Mouse (Mus musculus) olfactory bulb, adult 2 months (tissue): Measurements from ENCODE around the gene Ash1l. TPM values are rescaled to one million over a fixed set of nuclear protein-coding genes. Genes with fewer than 3 reads are reported as not detected.
A peak's percentile ranks its signal among the peaks of the same experiment; 100 is the strongest.

ENCODE experiments used
- H3K27ac ChIP-seq: fragments of 200-500 bp; 2 replicates; pipeline ENCODE4 v1.5.1; 2012; ENCODE audit warnings: low read depth, low read length; ENCODE audit not compliant: insufficient read depth
- H3K4me1 ChIP-seq: fragments of 200-500 bp; 2 replicates; pipeline ENCODE4 v1.6.1; 2012; ENCODE audit warnings: low read length; ENCODE audit not compliant: control insufficient read depth, insufficient read depth
- H3K4me3 ChIP-seq: fragments of 200-500 bp; 2 replicates; pipeline ENCODE4 v1.5.1; 2012; ENCODE audit warnings: mild to moderate bottlenecking, low read depth, low read length, moderate library complexity; ENCODE audit not compliant: insufficient read depth
- CTCF ChIP-seq: fragments of 200-500 bp; IDR thresholded peaks from 2 replicates; pipeline ENCODE4 v1.5.1; 2012; ENCODE audit warnings: low read depth, mild to moderate bottlenecking, low read length, moderate library complexity; ENCODE audit not compliant: insufficient read depth
- POLR2A ChIP-seq: fragments of 200-500 bp; IDR thresholded peaks from 2 replicates; pipeline ENCODE4 v1.6.1; 2012; ENCODE audit warnings: mild to moderate bottlenecking, low read depth, low read length, moderate library complexity; ENCODE audit not compliant: insufficient read depth
- WGBS: fragments of 180-500 bp; shearing (Covaris S2); methylation state at CpG from one replicate; pipeline ENCODE4 v1.1.7; 2018; 5-methylcytosine and 5-hydroxymethylcytosine counted together
- polyA plus RNA-seq: library from polyadenylated mRNA; stranded (reverse); fragments of >200 nt; gene quantifications from 2 replicates; pipeline ENCODE4 v1.2.4, GENCODE M21; 2012; ENCODE audit warnings: low replicate concordance; ENCODE audit not compliant: missing spikeins, insufficient read depth, insufficient read length

The Ash1l gene
- polyA plus RNA-seq, 1 experiment, result 107 TPM

DNA sequence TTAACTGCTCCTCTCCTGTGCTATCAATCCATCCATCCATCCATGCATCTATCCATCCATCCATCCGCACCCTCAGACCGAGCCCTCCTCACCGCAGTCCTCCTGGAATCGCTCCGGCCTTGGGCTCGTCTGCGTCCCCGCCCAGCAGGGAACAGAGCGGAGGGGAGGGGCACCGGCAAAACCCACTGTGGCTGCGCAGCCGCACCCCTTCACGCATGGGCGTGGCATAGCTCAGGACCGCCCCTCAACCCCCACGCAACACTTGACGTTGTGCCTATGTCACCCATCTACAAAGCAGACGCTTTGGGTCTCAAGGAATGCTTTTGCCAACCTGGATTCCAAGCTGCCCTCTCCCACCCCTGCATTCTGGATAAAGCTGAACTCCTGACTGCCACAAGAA, 142.8 kb downstream of the Ash1l start, which contains the start of gene Rusc1:
Gene Rusc1, minus strand, starts transcription at position 137 of the 400 bp plus-strand sequence.
- Histone ChIP-seq H3K27ac (peak within 1 kb of the TSS; percentile 58; the same call in 1 of the 2 replicates), H3K4me3 (peak within 1 kb of the TSS; percentile 75), H3K4me1 (peaks cover 34% of the 10 kb centered on the region)
- TF ChIP-seq CTCF (no peak), POLR2A (peak; percentile 41; the same call in 1 of the 2 replicates)
- under 1% methylated on average over 18 of the region's 18 CpGs for WGBS

DNA sequence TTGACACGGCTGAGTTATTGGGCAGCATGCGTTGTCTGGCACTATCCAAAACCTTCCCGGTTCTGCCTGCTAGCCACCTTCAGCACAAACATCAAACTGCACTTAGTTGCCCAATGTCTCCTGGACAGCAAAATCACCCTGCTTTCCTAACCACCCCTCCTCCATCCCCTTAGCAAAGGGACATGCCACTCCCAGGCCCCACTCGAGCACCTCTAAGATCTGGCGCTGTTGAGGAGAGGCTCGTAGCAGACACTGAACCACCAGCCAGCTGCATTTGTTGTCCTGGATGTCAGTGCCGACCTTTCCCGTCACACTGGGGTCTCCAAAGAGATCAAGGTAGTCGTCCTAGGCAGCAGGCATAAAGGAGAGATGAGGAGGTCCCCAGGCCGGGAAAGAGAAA, 143.6 kb downstream of the Ash1l start:
- Histone ChIP-seq H3K4me3 (no peak overlapping the region), H3K4me1 (peaks cover 28% of the 10 kb centered on the region), H3K27ac (no peak overlapping the region)
- TF ChIP-seq CTCF (no peak), POLR2A (no peak)
- WGBS, result 84% methylated on average over 10 of the region's 10 CpGs

DNA sequence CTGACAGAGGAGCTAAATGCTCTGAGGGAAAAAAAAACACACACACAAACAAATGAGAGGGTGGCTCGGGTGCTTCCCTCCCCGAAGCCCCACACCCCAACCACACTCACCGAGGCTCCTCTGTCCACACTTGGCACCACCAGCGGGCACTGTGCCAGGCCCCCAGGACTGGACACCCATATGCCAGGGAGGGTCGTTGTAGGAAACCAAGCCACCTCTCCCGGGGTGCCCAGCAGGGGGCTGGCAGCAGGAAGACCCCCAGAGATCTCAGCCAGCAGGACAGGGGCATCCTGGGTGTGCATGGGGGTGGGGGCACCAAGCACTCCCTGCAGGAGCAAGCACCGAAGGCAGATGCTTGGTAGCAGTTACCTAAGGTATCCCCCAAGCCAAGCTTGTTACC, 150.4 kb downstream of the Ash1l start, which contains the start of gene Gm43738:
Gene Gm43738, minus strand, starts transcription at position 289 of the 400 bp plus-strand sequence.
- TF ChIP-seq CTCF, result no peak

DNA sequence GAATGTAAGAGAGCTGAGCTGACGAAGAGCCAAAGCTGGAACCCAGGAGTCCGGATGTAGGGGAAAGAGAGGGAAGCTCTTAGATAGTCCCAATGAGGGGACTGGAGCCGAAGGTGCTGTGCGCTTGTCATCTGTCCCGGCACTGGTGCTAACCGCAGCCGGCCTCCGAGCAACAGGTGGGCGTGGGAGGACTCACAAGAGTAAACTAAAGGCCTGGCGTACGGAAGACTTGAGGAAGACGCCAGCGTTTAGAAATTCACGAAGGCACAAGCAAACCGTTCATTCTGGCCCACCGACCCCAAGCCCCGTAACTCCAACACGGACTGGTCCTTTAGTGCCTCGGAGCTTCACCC, 151.0 kb downstream of the Ash1l start:
- Histone ChIP-seq H3K4me1 (peaks cover 7% of the 10 kb centered on the region), H3K27ac (peak overlapping the region; percentile 10; the same call in 1 of the 2 replicates), H3K4me3 (peak overlapping the region; percentile 68)
- no peak for TF ChIP-seq POLR2A
- no peak for TF ChIP-seq CTCF
- WGBS, result under 1% methylated on average over 19 of the region's 19 CpGs

More for the DNA sequence above, 150.4 kb downstream of the Ash1l start, which contains the start of gene Gm43738:
- H3K27ac ChIP-seq, result peak within 1 kb of the TSS; percentile 10; the same call in 1 of the 2 replicates
- 16% methylated on average over 7 of the region's 7 CpGs for WGBS
- H3K4me3 ChIP-seq, result peak within 1 kb of the TSS; percentile 68
- peaks cover 7% of the 10 kb centered on the region for H3K4me1 ChIP-seq

DNA sequence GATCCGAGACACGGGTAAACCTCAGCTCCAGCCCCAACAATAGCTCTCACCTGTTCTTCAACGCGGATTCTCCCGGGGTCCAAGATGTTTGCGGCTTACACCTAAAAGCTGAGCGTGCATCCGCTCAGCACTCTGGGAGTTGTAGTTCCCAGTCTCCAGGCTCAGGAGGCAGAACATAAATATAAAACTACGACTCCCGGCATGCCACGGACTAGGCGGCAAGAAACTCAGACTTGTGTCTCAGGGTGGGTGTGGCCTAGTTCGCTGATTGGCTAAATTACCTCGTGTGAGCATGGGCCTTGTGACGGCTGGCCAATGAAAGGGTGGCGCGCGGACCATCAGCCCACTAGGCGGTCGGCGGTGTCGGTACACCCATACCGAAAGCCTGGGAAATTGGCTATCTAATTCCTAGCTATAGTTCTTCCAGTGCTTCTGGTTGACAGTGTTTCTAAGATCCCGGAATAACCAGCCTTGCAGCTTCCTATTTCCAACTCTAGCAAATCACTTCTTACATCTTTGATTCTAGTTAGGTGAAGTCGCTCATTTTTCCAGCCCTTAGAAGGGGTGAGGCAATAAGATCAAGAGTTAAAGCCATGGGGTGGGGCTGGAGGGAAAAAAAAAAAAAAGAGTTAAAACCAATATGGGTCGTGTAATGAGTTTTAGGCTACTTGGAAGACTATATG, 151.5 kb downstream of the Ash1l start, which contains the start of gene Fdps:
Gene Fdps, minus strand, starts transcription at position 148 of the 683 bp plus-strand sequence.
- H3K4me1 ChIP-seq, result peaks cover 7% of the 10 kb centered on the region
- peak within 1 kb of the TSS; percentile 68 for H3K4me3 ChIP-seq
- TF ChIP-seq CTCF (no peak), POLR2A (peak; percentile 43; the same call in 1 of the 2 replicates)
- H3K27ac ChIP-seq, result peak within 1 kb of the TSS; percentile 10; the same call in 1 of the 2 replicates
- WGBS, result under 1% methylated on average over 26 of the region's 26 CpGs

DNA sequence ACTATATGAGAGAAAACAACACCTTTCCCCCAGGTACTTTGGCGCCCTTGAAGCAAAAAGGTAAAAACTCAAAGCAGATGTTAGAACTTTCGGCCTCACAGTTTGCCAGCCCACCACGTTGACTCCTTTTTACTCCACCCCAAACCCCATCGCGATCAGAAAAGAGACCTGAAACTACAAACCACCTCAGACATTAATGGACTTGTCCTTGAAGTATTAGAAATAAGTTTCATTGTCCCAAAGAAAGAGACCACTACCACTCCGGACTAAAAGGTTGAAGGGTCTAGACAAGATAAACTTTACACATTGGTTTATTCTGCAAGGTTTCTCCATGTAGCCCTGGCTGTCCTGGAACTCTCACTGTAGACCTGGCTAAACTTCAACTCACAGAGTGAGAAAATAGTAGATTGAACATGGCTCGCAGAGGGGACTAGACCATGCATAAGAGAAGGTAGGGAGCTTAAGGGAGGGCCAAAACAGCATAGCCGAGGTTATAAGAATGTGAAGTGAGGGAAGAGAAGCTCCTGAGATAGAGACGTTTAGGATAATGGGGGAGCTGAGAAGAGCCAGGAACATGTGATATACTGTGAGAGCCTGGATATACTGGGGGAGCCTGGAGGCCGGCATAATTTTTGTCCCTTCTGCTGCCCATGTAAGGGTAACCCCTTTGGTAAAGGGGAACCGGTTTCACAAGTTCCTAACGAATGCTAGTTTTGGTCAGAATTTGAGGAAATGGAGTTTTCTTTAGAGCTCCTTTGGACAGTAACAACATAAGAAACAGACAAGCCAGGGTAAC, 152.3 kb downstream of the Ash1l start:
- H3K4me1 ChIP-seq, result peaks cover 7% of the 10 kb centered on the region
- H3K4me3 ChIP-seq, result no peak overlapping the region
- TF ChIP-seq POLR2A, result no peak
- no peak for TF ChIP-seq CTCF
- H3K27ac ChIP-seq, result no peak overlapping the region
- WGBS, result 59% methylated on average over 12 of the region's 12 CpGs

DNA sequence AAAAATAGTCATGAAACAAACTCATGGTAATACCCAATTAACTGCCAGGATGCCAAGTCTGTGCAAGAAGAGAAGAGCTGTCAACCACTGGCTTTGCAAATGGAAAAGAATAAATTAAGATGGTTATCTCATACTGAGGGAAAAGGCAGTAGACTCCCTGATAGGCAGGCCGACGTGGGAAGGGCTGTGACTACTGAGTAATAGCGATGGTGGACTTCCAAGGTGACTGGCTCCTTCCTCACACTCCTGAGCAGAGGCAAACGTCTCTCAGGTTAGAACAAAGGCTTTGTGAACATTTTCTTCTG, 152.8 kb downstream of the Ash1l start:
- Histone ChIP-seq H3K27ac (no peak overlapping the region), H3K4me1 (peaks cover 7% of the 10 kb centered on the region), H3K4me3 (no peak overlapping the region)
- TF ChIP-seq CTCF (no peak), POLR2A (no peak)
- WGBS, result 80% methylated on average over 4 of the region's 4 CpGs

DNA sequence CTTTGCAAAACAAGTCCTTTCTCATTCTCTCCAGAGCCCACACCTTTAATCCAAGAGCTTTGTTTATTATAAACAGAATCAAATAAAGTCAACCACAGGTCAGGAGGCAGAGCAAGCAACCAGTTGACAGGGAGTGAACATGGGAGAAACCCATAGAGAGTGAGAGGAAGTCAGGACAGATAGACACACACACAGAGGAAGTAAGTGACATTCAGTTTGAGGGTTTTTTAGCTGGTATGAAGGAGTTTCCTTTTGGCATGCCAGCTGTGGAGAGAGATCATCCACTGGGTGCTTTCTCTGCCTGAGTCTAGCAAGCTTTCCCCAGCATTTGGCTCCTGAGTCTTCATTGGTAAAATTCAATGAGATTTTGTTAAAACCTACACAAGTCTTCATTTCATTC, 156.5 kb downstream of the Ash1l start:
- TF ChIP-seq POLR2A (no peak), CTCF (no peak)
- Histone ChIP-seq H3K4me3 (no peak overlapping the region), H3K27ac (no peak overlapping the region), H3K4me1 (no peaks in the 10 kb centered on the region)

DNA sequence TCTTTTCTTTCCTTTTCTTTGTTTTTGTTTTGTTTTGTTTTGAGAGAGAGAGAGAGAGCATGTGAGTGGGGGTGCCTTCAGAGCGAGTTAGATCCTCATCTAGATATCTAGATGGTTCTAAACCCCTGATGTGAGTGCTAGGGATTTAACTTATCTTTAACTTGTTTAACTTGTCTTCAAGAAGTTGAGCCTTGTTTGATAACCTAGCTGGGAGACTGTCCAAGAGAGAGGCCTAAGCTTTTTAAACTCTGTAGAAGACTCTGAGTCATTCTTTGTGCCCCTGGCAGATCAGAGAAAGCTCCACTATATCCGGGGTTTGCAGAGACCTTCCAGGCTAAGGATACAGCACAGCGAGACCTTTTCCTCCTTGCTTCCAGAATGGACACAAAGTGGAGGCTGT, 157.1 kb downstream of the Ash1l start:
- Histone ChIP-seq H3K4me1 (no peaks in the 10 kb centered on the region), H3K4me3 (no peak overlapping the region), H3K27ac (no peak overlapping the region)
- WGBS, result 65% methylated on average over 3 of the region's 3 CpGs
- TF ChIP-seq POLR2A, result no peak
- TF ChIP-seq CTCF, result no peak
